Mouse (Mus musculus): Measurements from ENCODE around the gene Dao.

- TF ChIP-seq CTCF (IDR thresholded peaks at IDR 0.05; ENCODE audit: low read depth) (no peak), EP300 (optimal IDR thresholded peaks at IDR 0.05) (no peak)
Measured at GRCm38 (mm10) chr5:114043800-114044199, 40.3 kb downstream of the Dao start.
